Mouse (Mus musculus) gastrocnemius, postnatal 25 days (tissue): ENCODE results near the gene Ston2. TPM values are rescaled to one million over a fixed set of nuclear protein-coding genes. Genes with fewer than 3 reads are reported as not detected.
"Not testable (repeated sequence)": the region's sequence is repeated elsewhere in the genome, so short reads cannot be mapped to it uniquely, and the experiment has no call there.

Source experiments
- DNase-seq: peaks from one replicate; pipeline ENCODE4 v3.0.0; 2022
- microRNA-seq, 2 experiments: library from miRNA; unstranded; fragments of <30 nt; microRNA quantifications; one replicate each; pipeline ENCODE4 v1.2.0; 2021; ENCODE audit warnings: borderline replicate concordance in 2 of 2
- total RNA-seq, 2 experiments: library from RNA; stranded (reverse); gene quantifications; 1 replicate in 1 of 2; 2 replicates in 1 of 2; pipeline ENCODE4 v1.2.3; 2021

The Ston2 gene
- total RNA-seq, 2 experiments from 2014 or later = 37.9 to 46.2 TPM

DNA sequence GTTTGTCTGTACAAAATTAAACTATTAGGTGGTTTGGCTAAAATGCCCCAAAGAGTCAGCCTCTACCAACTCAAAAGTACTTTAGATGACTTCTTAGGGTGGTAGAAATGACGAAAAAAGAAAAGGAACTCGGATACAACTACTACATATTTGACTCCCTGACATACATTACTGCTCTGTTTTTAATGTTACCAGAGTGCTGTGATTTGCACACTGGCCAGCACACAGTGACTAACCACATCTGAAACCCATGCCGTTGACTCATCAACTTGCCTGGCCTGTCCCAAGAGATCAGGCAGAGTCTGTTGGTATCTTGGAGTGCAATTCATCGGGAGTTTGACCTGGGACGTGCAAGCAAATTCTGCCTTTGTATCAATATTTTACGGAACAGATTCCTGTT lies 197.5 kb downstream of the Ston2 start:
- DNase-seq = peak; percentile 30

- DNase-seq = peak; percentile 96
Measured at GRCm38 (mm10) chr12:91589847-91590690, 198.1 kb downstream of the Ston2 start, which contains the start of gene Gtf2a1. Gene Gtf2a1, minus strand, starts transcription at chr12:91590487.

GRCm38 (mm10) chr12:91589542-91589846 lies 198.7 kb downstream of the Ston2 start:
- no peak for DNase-seq

GRCm38 (mm10) chr12:91588670-91589541 lies 199.3 kb downstream of the Ston2 start:
- DNase-seq = peak; percentile 58

- DNase-seq = peak; percentile 91
Measured at GRCm38 (mm10) chr12:91588176-91588669, 200.0 kb downstream of the Ston2 start.

DNA sequence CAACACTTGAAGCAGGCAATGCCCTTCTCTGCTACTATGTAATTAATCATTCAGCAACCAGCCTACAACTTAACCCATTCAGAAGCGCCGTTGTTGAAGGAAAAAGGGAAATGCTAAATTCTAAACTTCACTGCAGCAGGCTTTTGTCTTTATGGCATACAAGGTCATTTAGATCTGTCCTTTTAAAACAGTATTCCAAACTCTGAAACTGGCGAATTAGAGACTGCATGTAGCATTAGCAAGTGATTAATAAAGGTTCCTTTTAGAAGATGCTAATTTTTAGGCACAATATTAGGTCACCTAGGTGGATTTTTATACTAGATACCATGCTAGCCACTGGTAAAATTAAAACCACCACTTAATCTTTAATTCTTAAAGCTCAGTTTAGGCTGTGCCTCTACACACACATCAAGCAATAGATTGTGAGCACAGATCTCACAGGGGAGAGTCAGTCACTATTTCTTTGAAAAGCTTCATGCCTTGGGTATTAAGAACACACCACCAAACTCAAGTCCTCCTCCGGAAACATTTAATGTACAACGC lies 200.6 kb downstream of the Ston2 start:
- no peak for DNase-seq

- DNase-seq = no peak
Measured at GRCm38 (mm10) chr12:91587077-91587476, 201.1 kb downstream of the Ston2 start.

DNA sequence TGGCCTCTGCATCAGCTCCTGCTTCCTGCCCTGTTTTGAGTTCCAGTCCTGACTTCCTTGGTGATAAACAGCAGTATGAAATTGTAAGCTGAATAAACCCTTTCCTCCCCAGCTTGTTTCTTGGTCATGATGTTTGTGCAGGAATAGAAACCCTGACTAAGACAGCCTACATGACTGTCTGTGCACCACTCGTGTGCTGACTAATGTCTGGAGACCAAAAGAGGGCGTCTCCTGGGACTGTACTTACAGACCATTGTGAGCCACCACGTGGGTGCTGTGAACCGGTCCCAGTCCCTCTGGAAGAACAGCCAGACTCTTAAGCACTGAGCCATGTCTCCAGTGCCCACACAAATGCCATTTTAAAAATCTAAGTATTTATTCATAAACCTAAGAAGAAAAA lies 202.4 kb downstream of the Ston2 start:
- DNase-seq = not testable (repeated sequence)

DNA sequence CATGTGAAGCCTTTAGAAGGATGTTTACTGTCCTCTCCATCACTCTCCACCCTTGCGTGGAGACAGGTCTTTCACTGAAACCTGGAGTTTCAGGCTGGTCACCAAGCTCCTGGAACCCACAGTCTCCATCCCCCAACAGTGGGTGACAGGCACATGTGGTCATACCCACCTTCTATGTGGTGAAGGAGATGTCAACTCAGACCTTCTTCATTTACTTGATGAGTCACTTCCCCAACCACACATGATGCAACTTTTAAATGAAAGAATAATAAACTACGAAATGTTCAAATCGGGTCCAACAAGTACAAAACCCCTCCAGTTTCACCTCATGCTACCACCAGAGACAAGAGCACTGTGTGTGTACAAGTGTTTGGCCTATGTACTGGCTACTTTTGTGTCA lies 203.0 kb downstream of the Ston2 start:
- no peak for DNase-seq

DNA sequence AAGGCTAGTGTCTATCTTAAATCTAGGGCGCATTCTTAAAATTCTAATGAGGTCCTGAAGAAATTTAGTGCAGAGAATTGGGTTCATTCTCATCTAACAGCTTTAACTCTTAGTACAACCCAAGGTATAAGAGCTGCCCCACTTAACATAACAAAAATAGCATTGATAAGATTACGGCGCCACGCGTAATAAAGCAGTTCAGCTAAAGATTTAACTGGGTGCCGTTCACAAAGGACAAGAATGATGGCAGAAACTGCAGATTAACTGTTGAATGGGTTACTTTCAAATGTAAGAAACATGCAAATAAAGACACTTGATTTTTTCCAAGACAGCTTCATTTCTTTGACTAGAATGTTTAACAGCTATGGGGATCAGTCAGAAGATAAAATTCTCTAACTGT lies 204.8 kb downstream of the Ston2 start:
- DNase-seq = no peak

Small RNA genes lying within 50 kb of the gene (microRNA-seq; reads per million reads assigned to microRNA genes)
- gene Gm22015 = 0 reads per million in 2 experiments

Other genes starting within 250 kb of the Ston2 start
- 10 to 100 TPM; 19.4 to 22.7 TPM for gene Gtf2a1, start 197.9 kb downstream of the Ston2 start, total RNA-seq
- 10 to 100 TPM; 38.8 to 40.7 TPM for gene Sel1l, start 60.8 kb upstream of the Ston2 start, total RNA-seq